Mouse (Mus musculus): ENCODE measurements around the gene Olfr30. TPM values are rescaled to one million over a fixed set of nuclear protein-coding genes. Genes with fewer than 3 reads are reported as not detected.
"Not testable (repeated sequence)": the region's sequence is repeated elsewhere in the genome, so short reads cannot be mapped to it uniquely, and the experiment has no call there.

Olfr30 gene
- not detected in 2 replicates for polyA plus RNA-seq (2016; fragmentation: Nextera tagmentation; extraction: Ambion mirVana)

DNA sequence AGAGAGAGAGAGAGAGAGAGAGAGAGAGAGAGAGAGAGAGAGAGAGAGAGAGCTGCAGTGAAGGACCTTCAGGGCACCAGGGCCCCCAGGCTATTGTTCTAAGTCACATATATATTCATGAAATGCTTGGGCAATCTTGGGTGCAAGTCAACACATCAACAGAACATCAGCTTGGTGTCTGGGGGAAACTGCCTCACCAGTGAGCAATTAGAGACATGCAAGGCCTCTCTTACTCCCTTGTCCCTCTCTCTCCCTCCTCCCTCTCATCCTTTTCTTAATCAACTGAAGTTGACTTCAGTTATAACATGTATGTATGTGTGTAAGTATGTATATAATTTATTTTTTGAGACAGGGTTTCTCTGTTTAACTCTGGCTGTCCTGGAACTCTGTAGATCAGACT, at the start of gene Olfr30:
Gene Olfr30, minus strand, starts transcription at position 101 of the 400 bp plus-strand sequence.
- Histone ChIP-seq H3K4me3 (no peak within 1 kb of the TSS), H3K27ac (no peak within 1 kb of the TSS), H3K27me3 (ENCODE audit: poor library complexity, severe bottlenecking) (no peaks in the 10 kb centered on the region), H3K36me3 (replicated peaks) (no peaks in the 10 kb centered on the region), H3K9me3 (no peaks in the 10 kb centered on the region), H3K4me1 (no peaks in the 10 kb centered on the region)
- DNase-seq (ENCODE audit: extremely low spot score, low spot score) = no peak

DNA sequence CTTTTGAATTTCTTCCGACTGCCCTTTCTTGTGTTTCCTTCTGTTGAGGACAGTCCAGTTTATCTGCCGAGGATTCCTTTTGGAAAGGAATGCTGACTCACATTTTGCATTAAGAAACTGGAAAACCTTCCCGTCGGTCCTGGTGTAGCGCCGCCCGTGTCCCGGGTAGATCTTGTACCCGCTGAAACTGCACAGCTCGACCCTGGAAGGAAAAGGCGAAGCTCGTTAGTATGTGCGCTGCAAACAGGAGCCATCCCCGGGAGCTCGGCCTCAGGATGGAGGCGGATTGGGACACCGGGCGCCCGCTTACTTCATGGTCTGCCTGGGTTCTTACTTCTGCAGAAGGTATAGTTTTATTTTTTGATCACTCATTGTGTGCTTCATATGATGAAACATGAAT, 47.0 kb upstream of the Olfr30 start:
- H3K27me3 ChIP-seq (ENCODE audit: poor library complexity, severe bottlenecking); H3K36me3 ChIP-seq (replicated peaks); H3K9me3 ChIP-seq; H3K27ac ChIP-seq; H3K4me3 ChIP-seq; H3K4me1 ChIP-seq; DNase-seq (ENCODE audit: extremely low spot score, low spot score): not testable (repeated sequence)
- WGBS = 89% methylated on average over 19 of the region's 19 CpGs

DNA sequence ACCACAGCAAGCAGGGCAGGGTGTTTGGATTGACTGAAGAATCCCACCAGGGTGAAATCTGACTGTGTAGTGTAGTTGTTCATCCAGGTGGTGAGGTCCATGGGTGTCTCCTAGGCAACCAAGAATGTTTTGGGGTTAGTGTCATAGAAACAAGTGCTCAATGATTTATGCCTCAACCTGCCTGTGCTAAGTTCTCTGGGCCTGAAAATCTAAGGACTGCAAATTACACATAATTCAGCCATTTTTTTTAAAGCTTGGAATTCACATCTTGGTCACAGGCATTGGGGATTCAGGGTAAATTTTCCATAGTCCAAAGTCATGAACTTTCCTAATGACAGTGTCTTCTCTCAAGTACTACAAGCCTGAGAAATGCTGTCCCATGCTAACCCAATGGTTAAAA, 40.4 kb upstream of the Olfr30 start, which contains the start of gene Olfr331:
Gene Olfr331, minus strand, starts transcription at position 101 of the 400 bp plus-strand sequence.
- not testable (repeated sequence) for DNase-seq (ENCODE audit: extremely low spot score, low spot score); H3K36me3 ChIP-seq (replicated peaks); H3K9me3 ChIP-seq

DNA sequence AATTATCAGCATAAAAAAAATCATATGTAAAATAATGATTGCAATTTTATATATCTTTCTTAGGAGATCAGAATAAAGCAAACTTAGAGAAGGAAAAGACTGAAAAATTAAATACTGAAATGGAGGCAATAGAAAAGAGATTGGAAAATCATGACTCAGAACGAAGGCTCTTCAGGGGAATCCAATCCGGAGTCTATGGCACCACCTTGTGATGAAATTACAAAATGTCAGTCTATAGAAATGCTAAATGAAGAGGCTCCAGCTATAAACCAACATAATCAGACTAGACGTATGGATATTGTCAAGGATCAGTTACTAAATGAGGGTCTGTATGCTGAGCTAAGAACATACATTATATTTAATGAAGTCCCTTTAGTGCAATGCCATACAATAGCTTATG, 37.2 kb upstream of the Olfr30 start:
- DNase-seq (ENCODE audit: extremely low spot score, low spot score) = no peak

More for the DNA sequence above, 40.4 kb upstream of the Olfr30 start, which contains the start of gene Olfr331:
- H3K27ac ChIP-seq; H3K4me1 ChIP-seq; H3K27me3 ChIP-seq (ENCODE audit: poor library complexity, severe bottlenecking); H3K4me3 ChIP-seq: not testable (repeated sequence)

DNA sequence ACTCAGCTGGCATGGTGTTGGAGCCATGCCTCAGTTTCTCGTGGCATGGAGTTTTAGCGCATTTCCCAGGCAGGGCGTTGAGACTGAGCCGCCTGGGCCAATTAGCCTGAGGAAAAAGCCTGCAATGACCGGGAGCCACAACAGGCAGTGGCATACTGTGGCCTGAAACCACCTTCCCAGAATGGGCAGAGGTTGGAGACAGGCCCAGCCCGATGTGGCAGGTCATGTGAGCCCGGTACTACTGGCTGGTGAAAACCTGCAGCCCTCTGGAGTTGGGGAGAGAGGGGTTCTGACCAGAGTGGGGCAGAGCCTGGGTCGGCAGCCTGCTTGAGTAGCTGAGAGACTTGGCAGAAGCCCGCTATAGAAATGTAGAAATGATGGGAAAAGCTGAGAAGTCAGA, 36.7 kb upstream of the Olfr30 start:
- Histone ChIP-seq H3K36me3 (replicated peaks) (no peaks in the 10 kb centered on the region), H3K4me3 (no peak overlapping the region), H3K27me3 (ENCODE audit: poor library complexity, severe bottlenecking) (no peaks in the 10 kb centered on the region), H3K27ac (no peak overlapping the region), H3K9me3 (no peaks in the 10 kb centered on the region; the same call in 1 of the 2 replicates), H3K4me1 (no peaks in the 10 kb centered on the region)
- no peak for DNase-seq (ENCODE audit: extremely low spot score, low spot score)
- WGBS = 84% methylated on average over 9 of the region's 9 CpGs

More for the DNA sequence above, 37.2 kb upstream of the Olfr30 start:
- Histone ChIP-seq H3K9me3 (no peaks in the 10 kb centered on the region; the same call in 1 of the 2 replicates), H3K4me1 (no peaks in the 10 kb centered on the region), H3K36me3 (replicated peaks) (no peaks in the 10 kb centered on the region), H3K27me3 (ENCODE audit: poor library complexity, severe bottlenecking) (no peaks in the 10 kb centered on the region), H3K4me3 (no peak overlapping the region), H3K27ac (no peak overlapping the region)
- WGBS = 73% methylated on average over 3 of the region's 3 CpGs

DNA sequence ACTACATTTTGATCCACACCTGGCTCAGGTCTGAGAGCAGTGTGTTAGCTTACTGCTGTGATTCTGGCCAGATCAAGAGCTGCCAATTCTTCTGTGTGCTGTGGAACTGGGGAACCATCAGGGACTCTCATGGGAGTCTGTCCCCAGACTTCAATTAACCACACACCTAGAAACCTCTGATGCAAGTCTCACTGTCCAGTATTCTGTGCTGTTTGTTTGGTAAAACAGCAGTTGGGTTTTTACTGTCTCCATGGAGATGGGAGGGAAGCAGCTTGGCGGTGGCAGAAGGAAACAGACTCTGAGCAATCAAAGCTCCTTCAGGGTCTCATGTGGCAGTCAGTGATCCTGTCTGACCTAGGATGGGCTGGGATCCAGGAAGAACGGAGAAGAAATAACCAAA, 30.4 kb upstream of the Olfr30 start, which contains the start of gene Olfr332:
Gene Olfr332, minus strand, starts transcription at position 101 of the 400 bp plus-strand sequence.
- Histone ChIP-seq H3K27me3 (ENCODE audit: poor library complexity, severe bottlenecking) (no peaks in the 10 kb centered on the region), H3K4me3 (no peak within 1 kb of the TSS), H3K9me3 (no peaks in the 10 kb centered on the region; the same call in 1 of the 2 replicates), H3K4me1 (no peaks in the 10 kb centered on the region), H3K27ac (no peak within 1 kb of the TSS), H3K36me3 (replicated peaks) (no peaks in the 10 kb centered on the region)
- no peak for DNase-seq (ENCODE audit: extremely low spot score, low spot score)
- 93% methylated on average over 2 of the region's 2 CpGs for WGBS

DNA sequence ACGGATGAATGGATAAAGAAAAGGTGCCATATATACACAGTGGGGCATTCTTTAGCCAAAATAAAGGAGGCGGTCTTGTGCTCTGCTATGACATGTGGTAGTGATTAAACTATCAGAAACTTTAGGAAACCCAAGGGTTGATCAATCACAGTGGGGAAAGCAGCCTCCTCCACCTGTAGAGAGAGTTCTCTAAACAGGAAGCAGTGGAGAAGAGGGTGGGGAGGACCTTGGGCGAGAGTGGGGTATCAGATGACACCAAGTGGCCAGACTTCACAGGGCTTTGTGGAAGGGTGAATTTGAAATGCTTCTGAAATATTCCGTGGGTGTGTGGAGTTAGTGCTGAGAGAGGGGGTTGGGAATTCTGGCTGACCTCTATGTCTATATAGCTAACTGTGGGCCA, 8.5 kb downstream of the Olfr30 start:
- no peak for DNase-seq (ENCODE audit: extremely low spot score, low spot score)
- Histone ChIP-seq H3K27me3 (ENCODE audit: poor library complexity, severe bottlenecking) (no peaks in the 10 kb centered on the region), H3K9me3 (peaks cover 4% of the 10 kb centered on the region; the same call in 1 of the 2 replicates), H3K27ac (no peak overlapping the region), H3K4me3 (no peak overlapping the region), H3K4me1 (no peaks in the 10 kb centered on the region), H3K36me3 (replicated peaks) (no peaks in the 10 kb centered on the region)
- WGBS = 59% methylated on average over 4 of the region's 4 CpGs

DNA sequence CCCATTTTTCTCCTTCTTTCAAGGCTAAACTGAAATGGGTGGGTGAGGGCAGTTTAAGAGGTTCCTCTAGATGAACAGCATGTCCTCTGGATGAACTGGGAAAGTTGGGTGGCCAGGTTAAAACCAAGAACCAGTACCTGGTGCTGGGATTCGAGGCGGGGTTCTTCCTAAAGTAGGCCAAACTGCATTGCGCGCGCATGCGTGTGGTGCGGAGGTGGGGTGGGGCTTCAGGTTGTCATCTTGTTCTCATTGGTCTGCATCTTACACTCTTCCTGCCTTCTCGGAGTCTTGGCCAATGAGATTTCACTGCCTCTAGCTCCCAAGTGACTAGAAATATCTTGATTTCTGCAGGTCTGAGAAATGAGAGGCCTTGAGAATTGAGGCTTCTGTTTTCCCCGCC, 9.3 kb downstream of the Olfr30 start, which contains the start of gene Lypd9:
Gene Lypd9, minus strand, starts transcription at position 165 of the 400 bp plus-strand sequence.
- Histone ChIP-seq H3K4me3 (no peak within 1 kb of the TSS), H3K9me3 (peaks cover 4% of the 10 kb centered on the region; the same call in 1 of the 2 replicates), H3K27ac (no peak within 1 kb of the TSS), H3K27me3 (ENCODE audit: poor library complexity, severe bottlenecking) (no peaks in the 10 kb centered on the region), H3K4me1 (no peaks in the 10 kb centered on the region), H3K36me3 (replicated peaks) (no peaks in the 10 kb centered on the region)
- 93% methylated on average over 9 of the region's 9 CpGs for WGBS
- no peak for DNase-seq (ENCODE audit: extremely low spot score, low spot score)

DNA sequence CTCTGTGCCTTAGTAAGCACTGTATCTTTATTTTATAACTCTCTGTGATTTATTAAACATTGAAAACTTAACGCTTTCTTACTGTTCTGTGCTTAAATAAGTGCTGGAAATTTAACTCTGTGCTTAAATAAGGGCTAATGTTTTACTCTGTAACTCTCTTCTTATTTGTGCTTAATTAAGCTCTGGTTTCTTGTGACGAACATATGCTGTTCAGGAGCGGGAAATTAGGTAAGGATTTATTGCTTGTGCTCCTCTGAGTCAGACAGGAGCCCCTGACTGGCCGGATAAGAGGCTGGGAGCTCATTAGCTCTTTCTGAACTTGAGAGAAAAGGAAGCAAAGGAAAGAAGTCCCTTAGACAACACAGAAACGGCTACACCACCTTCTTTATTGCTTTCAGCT, 24.2 kb downstream of the Olfr30 start:
- Histone ChIP-seq H3K4me1 (no peaks in the 10 kb centered on the region), H3K4me3 (no peak overlapping the region), H3K9me3 (no peaks in the 10 kb centered on the region), H3K27me3 (ENCODE audit: poor library complexity, severe bottlenecking) (no peaks in the 10 kb centered on the region), H3K27ac (no peak overlapping the region), H3K36me3 (replicated peaks) (no peaks in the 10 kb centered on the region)
- DNase-seq (ENCODE audit: extremely low spot score, low spot score) = no peak
- WGBS = 67% methylated on average over 5 of the region's 5 CpGs

DNA sequence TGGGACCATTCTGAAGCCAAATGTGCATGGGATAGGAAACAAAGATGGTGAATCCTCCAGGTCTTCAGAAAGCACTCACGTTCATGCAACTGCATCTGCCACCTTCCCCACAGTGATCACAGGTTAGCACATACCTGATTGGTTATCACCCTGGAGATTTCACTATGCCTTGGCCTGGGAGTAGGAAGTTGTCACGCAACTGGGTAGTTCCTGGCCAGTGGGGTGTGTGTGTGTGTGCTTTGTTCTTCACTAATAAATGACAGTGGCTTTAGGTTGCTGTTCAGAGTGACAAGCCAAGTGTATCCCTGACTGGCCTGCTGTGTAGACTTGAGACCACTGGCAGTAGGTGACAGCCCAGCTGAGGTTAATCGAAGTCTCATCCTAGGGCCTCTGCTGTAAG, 29.8 kb downstream of the Olfr30 start, which contains the start of gene Gm12253:
Gene Gm12253, plus strand, starts transcription at position 301 of the 400 bp plus-strand sequence.
- Histone ChIP-seq H3K4me3 (no peak within 1 kb of the TSS), H3K27ac (no peak within 1 kb of the TSS), H3K27me3 (ENCODE audit: poor library complexity, severe bottlenecking) (no peaks in the 10 kb centered on the region), H3K4me1 (no peaks in the 10 kb centered on the region), H3K36me3 (replicated peaks) (no peaks in the 10 kb centered on the region), H3K9me3 (no peaks in the 10 kb centered on the region)
- DNase-seq (ENCODE audit: extremely low spot score, low spot score) = no peak
- WGBS = 92% methylated on average over 3 of the region's 3 CpGs

DNA sequence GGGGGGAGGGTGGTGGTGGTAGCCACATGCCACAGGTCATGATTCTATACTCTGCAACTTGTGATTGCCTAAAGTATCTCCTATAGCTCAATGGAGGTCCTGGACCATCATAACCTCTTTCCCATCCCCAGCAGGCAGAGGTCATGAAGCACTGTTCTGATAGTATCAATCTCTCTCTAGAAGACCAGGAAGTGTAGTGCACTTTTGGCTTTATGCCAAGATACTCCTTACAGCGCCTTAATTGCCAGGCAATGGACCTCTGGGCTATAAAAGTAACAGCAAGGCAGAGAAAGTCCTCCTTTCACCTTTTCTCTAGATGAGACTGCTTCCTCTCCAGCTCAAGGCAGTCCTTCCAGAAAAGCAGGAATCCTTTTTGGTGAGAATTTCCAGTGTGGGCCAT, 41.3 kb downstream of the Olfr30 start, which contains the start of gene 1810065E05Rik:
Gene 1810065E05Rik, plus strand, starts transcription at position 297 of the 400 bp plus-strand sequence.
- Histone ChIP-seq H3K4me3 (no peak within 1 kb of the TSS), H3K27ac (no peak within 1 kb of the TSS), H3K4me1 (no peaks in the 10 kb centered on the region), H3K9me3 (no peaks in the 10 kb centered on the region), H3K36me3 (replicated peaks) (no peaks in the 10 kb centered on the region), H3K27me3 (ENCODE audit: poor library complexity, severe bottlenecking) (no peaks in the 10 kb centered on the region)
- 71% methylated on average over 1 of the region's 1 CpGs for WGBS
- no peak for DNase-seq (ENCODE audit: extremely low spot score, low spot score)

DNA sequence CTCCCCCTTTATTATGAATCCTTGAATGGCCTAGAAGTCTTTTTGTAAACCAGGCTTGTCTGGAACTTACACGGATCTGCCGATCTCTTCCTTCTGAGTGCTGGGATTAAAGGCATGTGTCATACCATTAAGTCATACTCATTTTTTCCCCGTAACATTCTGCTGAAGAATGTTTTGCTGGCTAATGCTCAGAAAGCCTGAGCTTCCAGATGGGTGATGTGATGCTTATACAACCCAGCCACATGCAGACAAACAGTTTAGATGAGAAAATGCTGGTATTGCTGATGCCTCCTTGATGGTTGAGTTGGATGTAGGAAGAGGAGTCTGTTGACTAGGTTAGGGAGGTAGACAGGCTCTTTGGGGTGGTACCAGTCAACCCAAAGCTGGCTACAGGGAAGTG, 43.7 kb downstream of the Olfr30 start:
- no peaks in the 10 kb centered on the region for H3K27me3 ChIP-seq (ENCODE audit: poor library complexity, severe bottlenecking)
- 88% methylated on average over 3 of the region's 3 CpGs for WGBS
- no peak overlapping the region for H3K27ac ChIP-seq
- no peaks in the 10 kb centered on the region for H3K9me3 ChIP-seq
- DNase-seq (ENCODE audit: extremely low spot score, low spot score) = no peak
- H3K36me3 ChIP-seq (replicated peaks) = no peaks in the 10 kb centered on the region
- no peaks in the 10 kb centered on the region for H3K4me1 ChIP-seq
- no peak overlapping the region for H3K4me3 ChIP-seq

DNA sequence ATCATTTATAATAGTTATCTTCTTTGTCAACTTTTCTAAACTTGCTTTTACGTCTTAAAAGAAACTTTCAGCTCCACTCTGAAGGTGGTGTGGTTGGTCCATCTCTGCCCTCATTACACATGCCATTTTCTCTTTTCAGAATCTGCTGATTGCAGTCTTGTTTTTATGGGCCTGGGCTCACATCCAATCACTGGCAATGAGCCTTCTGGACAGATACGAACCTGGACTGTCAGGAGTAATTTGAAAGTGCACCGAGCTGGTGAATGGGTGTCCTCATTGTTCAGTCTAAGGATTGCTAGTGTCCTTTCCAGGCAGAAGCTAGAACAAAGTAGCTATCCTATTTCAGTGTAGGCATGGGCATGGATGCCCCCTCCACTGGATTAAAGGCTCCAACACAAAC, 54.0 kb downstream of the Olfr30 start:
- WGBS = 87% methylated on average over 3 of the region's 3 CpGs
- Histone ChIP-seq H3K36me3 (replicated peaks) (no peaks in the 10 kb centered on the region), H3K4me3 (no peak overlapping the region), H3K4me1 (no peaks in the 10 kb centered on the region), H3K27me3 (ENCODE audit: poor library complexity, severe bottlenecking) (no peaks in the 10 kb centered on the region), H3K27ac (no peak overlapping the region), H3K9me3 (no peaks in the 10 kb centered on the region)
- DNase-seq (ENCODE audit: extremely low spot score, low spot score) = no peak

Data from forebrain, embryonic 10.5 days (tissue).